ENCODE assay signal across 7 mouse cellular contexts in the genomic region with DNA sequence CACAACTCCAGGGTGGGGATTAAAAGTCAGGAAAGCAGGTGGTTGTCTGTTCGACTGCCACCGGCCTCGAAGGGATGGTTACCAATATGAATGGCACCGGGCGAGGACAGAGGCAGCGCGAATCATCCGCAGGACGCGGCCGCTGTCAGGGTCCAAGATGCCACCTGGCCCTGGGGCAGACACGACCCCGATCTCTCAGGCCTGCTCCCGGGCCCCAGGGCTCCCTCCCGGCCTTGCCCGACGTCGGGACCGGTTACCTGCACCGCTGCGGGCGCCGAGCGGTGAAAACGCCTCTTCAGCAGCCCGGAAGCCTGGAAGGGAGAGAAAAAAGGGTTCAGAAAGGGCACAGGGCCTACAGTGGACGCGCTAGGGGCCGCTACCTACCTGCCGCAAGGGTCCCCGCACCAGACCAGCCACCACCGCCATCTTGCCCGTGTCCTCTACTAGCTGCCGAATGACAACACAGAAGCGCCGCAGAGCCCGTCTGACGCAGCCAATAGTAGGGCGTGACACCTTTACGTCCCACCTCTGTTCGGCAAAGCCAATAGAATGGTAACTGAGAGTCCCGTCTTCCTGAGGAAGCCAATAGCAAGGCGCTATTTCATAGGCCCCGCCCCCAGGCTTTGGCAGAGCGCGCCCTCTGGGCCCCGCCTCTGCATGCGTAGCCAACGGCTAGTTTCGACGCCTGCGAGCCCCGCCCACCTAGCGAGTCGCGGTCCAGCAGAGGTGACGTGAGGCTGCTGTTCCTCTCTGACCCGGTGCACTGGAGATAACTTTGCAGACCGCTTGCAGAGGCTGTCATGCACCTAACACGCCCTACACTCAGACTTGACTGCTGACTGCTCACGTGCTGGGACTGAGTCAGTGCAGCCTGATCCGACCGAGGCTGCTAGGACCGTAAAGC. TPM values are rescaled to one million over a fixed set of nuclear protein-coding genes. Genes with fewer than 3 reads are reported as not detected.
DNase-seq lines count a peak whose midpoint lies in the region; ATAC-seq lines count a peak whose summit lies in the region.

TSS of gene Pdhb (minus strand) at position 519 of the 904 bp plus-strand sequence.

- H3K27me3 ChIP-seq in embryonic facial prominence, embryonic 12.5 days = no peaks in the 10 kb centered on the region
- no peaks in the 10 kb centered on the region for H3K27me3 ChIP-seq in limb, embryonic 11.5 days (ENCODE audit: control insufficient read depth, insufficient read depth, low read length)
- H3K27me3 ChIP-seq in midbrain, embryonic 14.5 days (ENCODE audit: control insufficient read depth, insufficient read depth, low read length) = no peaks in the 10 kb centered on the region

- H3K4me2 ChIP-seq in embryonic facial prominence, embryonic 12.5 days (replicated peaks) = peak within 1 kb of the TSS; percentile 79
- peak within 1 kb of the TSS; percentile 69 for H3K4me2 ChIP-seq in limb, embryonic 11.5 days (ENCODE audit: low read depth, severe bottlenecking)
- H3K4me2 ChIP-seq in midbrain, embryonic 14.5 days (ENCODE audit: low read length) = peak within 1 kb of the TSS; percentile 76

- H3K36me3 ChIP-seq in embryonic facial prominence, embryonic 12.5 days = peaks cover 30% of the 10 kb centered on the region
- H3K36me3 ChIP-seq in limb, embryonic 11.5 days (ENCODE audit: control insufficient read depth, insufficient read depth, low read length) = peaks cover 10% of the 10 kb centered on the region; the same call in 1 of the 2 replicates
- H3K36me3 ChIP-seq in midbrain, embryonic 14.5 days (ENCODE audit: control insufficient read depth, insufficient read depth, low read length) = peaks cover 29% of the 10 kb centered on the region

- under 1% methylated on average over 64 of the region's 64 CpGs for whole genome bisulfite sequencing in embryonic facial prominence, embryonic 12.5 days
- under 1% methylated on average over 64 of the region's 64 CpGs for WGBS in limb, embryonic 11.5 days
- WGBS in midbrain, embryonic 14.5 days = under 1% methylated on average over 64 of the region's 64 CpGs

- no peaks in the 10 kb centered on the region for H3K9me3 ChIP-seq in embryonic facial prominence, embryonic 12.5 days
- H3K9me3 ChIP-seq in limb, embryonic 11.5 days (ENCODE audit: control insufficient read depth, low read length) = no peaks in the 10 kb centered on the region
- no peaks in the 10 kb centered on the region for H3K9me3 ChIP-seq in midbrain, embryonic 14.5 days (ENCODE audit: control insufficient read depth, low read length)

- peak; percentile 99 for DNase-seq in adrenal gland, postnatal 25 days
- peak; percentile 100 for DNase-seq in heart, adult 11 months
- peak; percentile 99 for DNase-seq in kidney, adult 18-20 months
- DNase-seq in limb, embryonic 11.5 days (ENCODE audit: low spot score) = peak; percentile 98
- DNase-seq in midbrain, embryonic 14.5 days = peak; percentile 100
- peak; percentile 98 for DNase-seq in spleen, adult 18-20 months

- H3K4me3 ChIP-seq in embryonic facial prominence, embryonic 12.5 days = peak within 1 kb of the TSS; percentile 90
- H3K4me3 ChIP-seq in limb, embryonic 11.5 days (ENCODE audit: low read depth, low read length) = peak within 1 kb of the TSS; percentile 92
- H3K4me3 ChIP-seq in midbrain, embryonic 14.5 days (replicated peaks; ENCODE audit: low read depth, low read length) = peak within 1 kb of the TSS; percentile 89

- peak within 1 kb of the TSS; percentile 76 for H3K27ac ChIP-seq in embryonic facial prominence, embryonic 12.5 days
- H3K27ac ChIP-seq in limb, embryonic 11.5 days (replicated peaks; ENCODE audit: low read depth, low read length) = peak within 1 kb of the TSS; percentile 47; the same call in 1 of the 2 replicates
- H3K27ac ChIP-seq in midbrain, embryonic 14.5 days (replicated peaks; ENCODE audit: low read depth, low read length) = peak within 1 kb of the TSS; percentile 83

- ATAC-seq in embryonic facial prominence, embryonic 12.5 days (ENCODE audit: insufficient number of reproducible peaks, insufficient read depth, low FRiP score, low TSS enrichment) = peak; percentile 100
- ATAC-seq in limb, embryonic 11.5 days (ENCODE audit: insufficient number of reproducible peaks, low FRiP score, low TSS enrichment, low read depth) = peak; percentile 100
- ATAC-seq in midbrain, embryonic 14.5 days (ENCODE audit: low FRiP score, low TSS enrichment) = peak; percentile 100

- H3K9ac ChIP-seq in embryonic facial prominence, embryonic 12.5 days = peak within 1 kb of the TSS; percentile 92
- H3K9ac ChIP-seq in limb, embryonic 11.5 days (ENCODE audit: low read length) = peak within 1 kb of the TSS; percentile 93
- H3K9ac ChIP-seq in midbrain, embryonic 14.5 days (replicated peaks; ENCODE audit: low read length) = peak within 1 kb of the TSS; percentile 90

- peaks cover 7% of the 10 kb centered on the region for H3K4me1 ChIP-seq in embryonic facial prominence, embryonic 12.5 days
- H3K4me1 ChIP-seq in limb, embryonic 11.5 days (ENCODE audit: control insufficient read depth, insufficient read depth, low read length) = peaks cover 4% of the 10 kb centered on the region
- peaks cover 10% of the 10 kb centered on the region for H3K4me1 ChIP-seq in midbrain, embryonic 14.5 days (ENCODE audit: control insufficient read depth, insufficient read depth, low read length)

RNA-seq across cellular contexts. Expression of gene Pdhb, which starts in this region (rescaled TPM):
- 313 and 323 TPM in 2 replicates for total RNA-seq in adrenal gland, postnatal 25 days (2021)
- 196 and 198 TPM in 2 replicates for polyA plus RNA-seq in embryonic facial prominence, embryonic 12.5 days (2016; fragmentation: Nextera tagmentation; extraction: Ambion mirVana)
- 210 and 214 TPM in 2 replicates for polyA plus RNA-seq in limb, embryonic 11.5 days (2014; fragmentation: Nextera tagmentation; extraction: Ambion mirVana)
- 242 and 245 TPM in 2 replicates for polyA plus RNA-seq in midbrain, embryonic 14.5 days (2014; fragmentation: Nextera tagmentation; extraction: Ambion mirVana)

Comparison
In these comparisons a context has a peak if more than half of its experiments do, and no peak if none do; other contexts are left out.
1. Peak in every context shown above with its lines: DNase-seq, ATAC-seq, H3K4me3 ChIP-seq and H3K27ac ChIP-seq.